Mouse (Mus musculus) bone marrow, adult 2 months (tissue): Measurements from ENCODE around the gene Mllt10.

Experiments used
- CTCF ChIP-seq: fragments of 200-500 bp; IDR thresholded peaks from 2 replicates; pipeline ENCODE4 v1.5.1; 2011; ENCODE audit warnings: low read length, control low read depth; ENCODE audit not compliant: control insufficient read depth, insufficient read depth
- POLR2A ChIP-seq: fragments of 200-500 bp; IDR thresholded peaks from 2 replicates; pipeline ENCODE4 v1.6.1; 2011; ENCODE audit warnings: low read depth, mild to moderate bottlenecking, control low read depth, low read length, borderline replicate concordance; ENCODE audit not compliant: control insufficient read depth

GRCm38 (mm10) chr2:18026116-18026947 lies 28.7 kb upstream of the Mllt10 start:
- TF ChIP-seq POLR2A (no peak), CTCF (no peak)
